Mouse (Mus musculus) erythroblast, embryonic 14.5 days (primary cell): ENCODE data around the gene Pdcd1lg2.

ENCODE experiments used
- GATA1 ChIP-seq: IDR thresholded peaks from 2 replicates; pipeline ENCODE4 v1.6.1; 2012; ENCODE audit warnings: low read length, inconsistent platforms, mixed read lengths
- TAL1 ChIP-seq: IDR thresholded peaks from 3 replicates; pipeline ENCODE4 v1.6.1; 2012; ENCODE audit warnings: low read length, inconsistent platforms, mixed read lengths

- TF ChIP-seq GATA1: no peak
- TF ChIP-seq TAL1: no peak
Measured at GRCm38 (mm10) chr19:29470652-29471051, 59.9 kb downstream of the Pdcd1lg2 start.
